Mouse (Mus musculus) ES-E14 (cell line): ENCODE results near the gene Usp21. TPM values are rescaled to one million over a fixed set of nuclear protein-coding genes. Genes with fewer than 3 reads are reported as not detected.

Experiments used
- DNase-seq: peaks from one replicate; pipeline ENCODE4 v3.0.0-alpha.2; 2013; ENCODE audit warnings: low read depth, low spot score
- H3K27ac ChIP-seq: 2 replicates; pipeline ENCODE4 v1.5.1; 2012; ENCODE audit warnings: low read depth, mild to moderate bottlenecking, low read length, moderate library complexity, mixed read lengths; ENCODE audit not compliant: poor library complexity, insufficient read depth, severe bottlenecking
- H3K36me3 ChIP-seq: 2 replicates; pipeline ENCODE4 v1.6.1; 2012; ENCODE audit warnings: mild to moderate bottlenecking, low read length, moderate library complexity, mixed read lengths; ENCODE audit not compliant: control insufficient read depth, poor library complexity, insufficient read depth, severe bottlenecking
- H3K4me1 ChIP-seq, 2 experiments: fragments of 150-350 bp in 1 of 2; sonication (generic) in 1 of 2; 2 replicates each; pipeline ENCODE4 v1.6.1; 2012; ENCODE audit warnings: low read length in 2 of 2, mild to moderate bottlenecking in 1 of 2, mixed read lengths in 1 of 2; ENCODE audit not compliant: control insufficient read depth in 2 of 2, insufficient read depth in 2 of 2, poor library complexity in 1 of 2
- H3K4me3 ChIP-seq, 2 experiments: fragments of 150-350 bp in 1 of 2; sonication (generic) in 1 of 2; 2 replicates each; pipeline ENCODE4 v1.5.1; 2012; ENCODE audit warnings: low read length in 2 of 2, low read depth in 1 of 2, mild to moderate bottlenecking in 1 of 2, mixed read lengths in 1 of 2; ENCODE audit not compliant: insufficient read depth in 1 of 2, poor library complexity in 1 of 2, severe bottlenecking in 1 of 2
- H3K9ac ChIP-seq: 2 replicates; pipeline ENCODE4 v1.6.1; 2012; ENCODE audit warnings: low read depth, mild to moderate bottlenecking, low read length, mixed read lengths; ENCODE audit not compliant: poor library complexity, insufficient read depth, severe bottlenecking
- H3K9me3 ChIP-seq: fragments of 150-350 bp; sonication (generic); 2 replicates; pipeline ENCODE4 v1.6.1; 2012; ENCODE audit warnings: low read depth, mild to moderate bottlenecking, low read length; ENCODE audit not compliant: control insufficient read depth, insufficient read depth
- CHD2 ChIP-seq: IDR thresholded peaks from 2 replicates; pipeline ENCODE4 v1.6.1; 2014; ENCODE audit warnings: mild to moderate bottlenecking, low read depth, low read length, inconsistent platforms
- HCFC1 ChIP-seq: IDR thresholded peaks from 2 replicates; pipeline ENCODE4 v1.6.1; 2012; ENCODE audit warnings: low read length, inconsistent platforms, borderline replicate concordance; ENCODE audit not compliant: insufficient read depth
- MAFK ChIP-seq: IDR thresholded peaks from 2 replicates; pipeline ENCODE4 v1.6.1; 2014; ENCODE audit warnings: mild to moderate bottlenecking, low read depth, low read length, inconsistent platforms; ENCODE audit not compliant: insufficient read depth
- ZC3H11A ChIP-seq: IDR thresholded peaks from 2 replicates; pipeline ENCODE4 v1.6.1; 2012; ENCODE audit warnings: low read depth, mild to moderate bottlenecking, inconsistent platforms, low read length, borderline replicate concordance
- ZNF384 ChIP-seq: IDR thresholded peaks from 2 replicates; pipeline ENCODE4 v1.6.1; 2012; ENCODE audit warnings: low read depth, low read length, inconsistent platforms
- in situ Hi-C, 2 experiments: fragments of 600-800 bp; cut with MboI; formaldehyde crosslinking; loops; one replicate each; pipeline ENCODE4 v1.15.1; 2025; ENCODE audit warnings: low sequenced_read_pairs in 2 of 2, inconsistent platforms in 1 of 2; ENCODE audit not compliant: unreplicated experiment in 2 of 2
- total RNA-seq: library from RNA; depleted of rRNA; stranded (reverse); fragments of 300-350 nt; gene quantifications from 2 replicates; pipeline ENCODE4 v1.2.3, GENCODE M21; 2012

Gene Usp21
- total RNA-seq, 1 experiment: 23.1 TPM

DNA sequence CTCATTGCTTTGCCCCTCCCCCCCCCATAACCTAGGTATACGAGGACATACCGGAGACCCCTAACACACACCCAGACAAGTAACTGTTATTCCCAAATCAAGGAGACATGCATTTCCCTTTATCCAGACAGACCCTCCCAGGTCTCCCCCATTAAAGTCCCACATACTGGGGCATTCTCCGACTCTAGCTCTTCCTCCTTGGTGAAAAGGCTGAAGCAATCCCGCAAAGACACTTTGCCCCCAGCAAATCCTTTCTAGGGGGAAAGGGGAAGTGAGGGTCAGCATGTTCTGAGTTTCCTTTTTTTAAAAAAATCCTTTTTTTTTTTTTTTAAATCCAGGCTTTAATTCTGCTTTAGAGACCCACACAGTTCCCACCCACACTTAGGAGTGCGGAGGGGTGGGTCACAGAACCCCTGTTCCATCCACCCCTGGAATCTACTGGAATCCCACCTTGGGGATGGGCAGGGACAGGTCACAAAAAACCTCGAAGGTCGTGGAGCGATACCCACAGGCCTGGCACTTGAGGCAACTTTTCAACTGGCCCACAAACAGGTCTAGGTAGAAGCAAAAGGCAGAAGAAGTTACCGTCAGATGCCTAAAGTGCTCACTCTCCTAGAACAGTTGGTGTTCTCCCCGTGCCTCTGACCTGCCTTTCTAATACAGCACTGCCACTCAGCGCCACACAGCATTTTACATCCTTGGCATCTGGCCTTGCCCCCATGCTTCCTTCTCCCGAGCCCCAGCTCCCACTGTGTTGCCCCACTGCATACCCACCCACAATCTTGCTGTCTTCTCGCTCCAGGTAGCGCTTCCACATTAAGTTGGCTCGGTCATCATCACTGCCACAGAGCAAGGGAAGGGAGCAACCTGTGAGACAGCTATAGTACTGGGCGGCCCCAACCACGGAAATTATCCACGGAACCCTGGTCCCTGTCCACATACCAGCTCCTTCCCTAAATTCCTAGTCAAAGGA lies 4.3 kb downstream of the Usp21 start:
- no peak overlapping the region for H3K9ac ChIP-seq
- peaks cover 0 to 22% of the 10 kb centered on the region in 2 experiments; a peak in 1 of 4 replicates for H3K4me1 ChIP-seq
- H3K4me3 ChIP-seq: no peak overlapping the region
- no peaks in the 10 kb centered on the region for H3K9me3 ChIP-seq
- in situ Hi-C loops: no loop called here
- TF ChIP-seq HCFC1 (no peak), ZNF384 (no peak), ZC3H11A (no peak), CHD2 (no peak), MAFK (no peak)
- no peak overlapping the region for H3K27ac ChIP-seq
- H3K36me3 ChIP-seq: peaks cover 15% of the 10 kb centered on the region; the same call in 1 of the 2 replicates
- no peak for DNase-seq

DNA sequence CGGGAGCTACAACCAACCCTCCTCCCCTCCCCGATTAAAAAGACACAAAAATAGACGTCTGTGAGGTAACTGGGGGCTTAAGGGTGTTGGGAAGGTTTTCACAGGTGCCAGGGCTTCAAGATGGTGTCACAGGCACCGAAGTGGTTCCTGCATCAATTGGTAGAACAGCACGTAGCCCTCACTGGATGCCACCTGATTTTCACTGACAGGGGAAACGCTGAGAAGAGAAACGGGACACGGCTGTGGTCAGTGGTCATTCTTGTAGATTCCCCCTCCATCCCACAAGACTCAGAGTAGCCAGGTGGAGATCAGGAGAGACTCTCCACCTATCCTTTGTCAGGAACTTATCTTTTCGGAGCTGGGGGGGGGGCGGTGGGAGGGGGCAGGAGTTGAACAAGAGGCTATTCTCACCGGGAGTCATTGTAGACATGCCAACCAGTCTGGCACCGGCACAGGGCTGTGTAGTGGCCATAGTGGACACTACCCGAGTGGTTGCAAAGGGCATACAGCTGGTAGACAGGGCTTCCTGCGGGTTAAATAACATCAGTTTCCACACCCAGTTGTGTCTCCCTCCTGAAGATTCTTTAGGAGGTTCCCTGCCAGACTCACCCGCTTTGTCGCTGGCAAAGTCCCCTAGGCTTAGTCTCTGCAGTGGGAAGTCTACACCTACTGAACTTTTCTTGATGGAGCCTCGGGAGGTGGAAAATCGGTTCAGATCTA lies 5.5 kb downstream of the Usp21 start:
- Histone ChIP-seq H3K4me1 (peaks cover 0 to 22% of the 10 kb centered on the region in 2 experiments; a peak in 1 of 4 replicates), H3K9me3 (no peaks in the 10 kb centered on the region), H3K27ac (no peak overlapping the region), H3K36me3 (peaks cover 23% of the 10 kb centered on the region; the same call in 1 of the 2 replicates), H3K9ac (no peak overlapping the region), H3K4me3 (peak overlapping the region in 1 of 2 experiments; percentile 83; a peak in 1 of 4 replicates)
- DNase-seq: no peak
- TF ChIP-seq ZNF384 (no peak), MAFK (no peak), HCFC1 (no peak), ZC3H11A (no peak), CHD2 (no peak)
- in situ Hi-C loops: no loop called here

DNA sequence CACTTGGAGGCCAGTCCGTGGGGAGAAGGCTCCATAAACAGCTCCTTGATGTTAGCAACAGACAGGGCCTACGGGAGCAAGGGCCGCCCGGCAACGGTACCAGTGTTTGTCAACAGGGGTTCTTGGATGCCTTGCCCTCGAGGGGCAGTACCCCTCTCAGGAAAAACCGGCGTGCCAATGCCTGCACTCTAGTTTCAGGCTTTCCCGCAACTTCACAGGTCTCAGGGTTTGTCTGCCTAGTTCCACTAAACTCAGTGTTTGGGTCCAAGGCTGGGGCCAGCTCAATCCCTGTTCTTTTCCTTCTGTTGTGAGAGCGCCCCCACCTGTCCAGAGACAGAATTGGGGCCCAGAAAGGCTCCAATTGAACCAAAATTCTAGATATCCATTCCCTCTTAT lies 6.3 kb downstream of the Usp21 start:
- Histone ChIP-seq H3K4me1 (peaks cover 0 to 19% of the 10 kb centered on the region in 2 experiments; a peak in 1 of 4 replicates), H3K4me3 (peak overlapping the region; percentile 68 to 83), H3K9me3 (no peaks in the 10 kb centered on the region), H3K27ac (peak overlapping the region; percentile 14; the same call in 1 of the 2 replicates), H3K36me3 (peaks cover 26% of the 10 kb centered on the region), H3K9ac (peak overlapping the region; percentile 71)
- in situ Hi-C loops: no loop called here
- peak; percentile 70 for DNase-seq
- TF ChIP-seq MAFK (no peak), HCFC1 (peak; percentile 43; the same call in 1 of the 2 replicates)

DNA sequence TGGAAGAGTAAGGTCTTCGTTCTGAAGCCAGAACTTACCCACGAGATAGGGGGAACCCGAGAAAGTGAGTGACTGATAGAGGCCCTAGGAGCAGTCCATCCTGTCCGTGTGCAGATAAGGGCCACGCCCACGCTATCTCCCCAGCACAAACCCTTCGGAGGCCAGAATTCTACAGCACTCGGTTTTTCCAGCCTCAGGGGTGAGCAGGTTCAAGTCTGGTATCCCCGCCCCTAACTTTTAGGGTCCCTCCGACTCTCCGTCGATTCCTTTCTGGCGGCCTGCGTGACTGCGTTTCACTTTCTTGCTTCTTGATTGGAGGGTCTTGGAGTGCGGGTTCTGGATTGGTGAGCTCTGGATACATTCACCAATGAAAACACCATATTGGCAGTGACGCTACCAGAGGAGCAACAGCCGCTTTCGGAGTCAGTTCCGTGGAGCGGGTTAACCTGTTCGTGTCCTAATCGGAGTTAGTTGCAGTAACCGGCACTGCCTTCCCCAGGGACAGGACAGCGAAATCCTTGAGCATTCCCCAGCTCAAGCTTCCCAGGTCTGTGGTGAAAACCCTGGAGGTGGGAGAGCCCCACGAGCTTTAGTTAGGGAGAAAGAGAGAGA lies 6.8 kb downstream of the Usp21 start, which contains the start of gene Ppox:
TSS of gene Ppox (minus strand) at position 271 of the 612 bp plus-strand sequence.
- Histone ChIP-seq H3K9ac (peak within 1 kb of the TSS; percentile 71), H3K27ac (peak within 1 kb of the TSS; percentile 14; the same call in 1 of the 2 replicates), H3K4me3 (peak within 1 kb of the TSS; percentile 68 to 83), H3K9me3 (no peaks in the 10 kb centered on the region), H3K4me1 (peaks cover 0 to 15% of the 10 kb centered on the region in 2 experiments; a peak in 1 of 4 replicates), H3K36me3 (peaks cover 30% of the 10 kb centered on the region)
- in situ Hi-C loops: no loop called here
- TF ChIP-seq CHD2 (no peak), ZC3H11A (no peak), ZNF384 (no peak), MAFK (no peak), HCFC1 (no peak)
- DNase-seq: peak; percentile 93
